Comparison of ENCODE assay signal across 9 mouse cellular contexts in genomic region chr10:98333411-98334067, GRCm38 (mm10).
DNase-seq lines count a peak whose midpoint lies in the region; ATAC-seq and TF ChIP-seq lines count a peak whose summit lies in the region.
"Had no signal": no experiment of that assay in that cellular context is flagged by ENCODE, and none has a peak within 500 bp of the region (broad histone marks: within the 10 kb centered on the region; RNA-seq: fewer than 3 reads in every experiment).

No protein-coding gene starts in this region.

- no peak overlapping the region for H3K9ac ChIP-seq in liver, postnatal 0 days (replicated peaks)
- H3K9ac ChIP-seq: liver, embryonic 14.5 days had no signal

- H3K27ac ChIP-seq in liver, postnatal 0 days (ENCODE audit: low read depth), result no peak overlapping the region
- H3K27ac ChIP-seq in thymus, adult 2 months (ENCODE audit: control insufficient read depth, insufficient read depth, low read length), result no peak overlapping the region
- H3K27ac ChIP-seq: liver, embryonic 14.5 days had no signal

- ATAC-seq in liver, postnatal 0 days, result no peak

- 63% methylated on average over 6 of the region's 6 CpGs for WGBS in liver, postnatal 0 days (ENCODE audit: insufficient replicate concordance)
- WGBS in thymus, adult 2 months, result 82% methylated on average over 6 of the region's 6 CpGs

- no peak for TF ChIP-seq CTCF in liver, postnatal 0 days (IDR thresholded peaks at IDR 0.05; ENCODE audit: low read depth)
- TF ChIP-seq CTCF in thymus, adult 2 months (IDR thresholded peaks at IDR 0.05; ENCODE audit: borderline replicate concordance, control insufficient read depth, extremely low read depth, insufficient read depth, low read length, poor library complexity), result no peak

- H3K36me3 ChIP-seq in liver, postnatal 0 days (replicated peaks; ENCODE audit: insufficient read depth, low read length), result no peaks in the 10 kb centered on the region
- H3K36me3 ChIP-seq in thymus, adult 2 months (ENCODE audit: control insufficient read depth, insufficient read depth, low read length), result no peaks in the 10 kb centered on the region

- no peak for TF ChIP-seq POLR2A in thymus, adult 2 months (IDR thresholded peaks at IDR 0.05; ENCODE audit: control insufficient read depth, extremely low read depth, insufficient read depth, low read length, poor library complexity)

- no peak overlapping the region for H3K4me2 ChIP-seq in liver, postnatal 0 days (ENCODE audit: low read depth, low read length)

- no peaks in the 10 kb centered on the region for H3K4me1 ChIP-seq in liver, postnatal 0 days (ENCODE audit: insufficient read depth)
- H3K4me1 ChIP-seq in thymus, adult 2 months (replicated peaks; ENCODE audit: control insufficient read depth, insufficient read depth, low read length), result no peaks in the 10 kb centered on the region

- no peak overlapping the region for H3K4me3 ChIP-seq in liver, postnatal 0 days (ENCODE audit: low read depth, low read length)
- H3K4me3 ChIP-seq in thymus, adult 2 months (ENCODE audit: control insufficient read depth, insufficient read depth, low read length), result no peak overlapping the region

- DNase-seq in adrenal gland, postnatal 25 days, result peak; percentile 2
- DNase-seq in adrenal gland, adult (ENCODE audit: inconsistent age in 2 of 2, low spot score in 1 of 2), result no peak
- peak; percentile 8 for DNase-seq in urinary bladder, postnatal 25 days (ENCODE audit: low spot score)
- DNase-seq in urinary bladder, adult 2 months (ENCODE audit: low spot score), result no peak
- DNase-seq in heart, adult 9 months (ENCODE audit: low spot score in 2 of 2), result peak; percentile 34 to 51
- no peak for DNase-seq in left cerebral cortex, adult 8-10 months (ENCODE audit: low spot score in 2 of 2)
- DNase-seq in liver, postnatal 0 days, result no peak
- no peak for DNase-seq in thymus, adult 2 months

- TF ChIP-seq EP300 in liver, postnatal 0 days (IDR thresholded peaks at IDR 0.05; ENCODE audit: low read depth), result no peak

- no peaks in the 10 kb centered on the region for H3K9me3 ChIP-seq in liver, postnatal 0 days (ENCODE audit: low read length)

- no peaks in the 10 kb centered on the region for H3K27me3 ChIP-seq in liver, postnatal 0 days (ENCODE audit: insufficient read depth, low read length)
- H3K27me3 ChIP-seq in thymus, adult 2 months (ENCODE audit: control insufficient read depth, insufficient read depth, low read length), result no peaks in the 10 kb centered on the region

Comparison
In these comparisons a context has a peak if more than half of its experiments do, and no peak if none do; other contexts are left out.
1. DNase-seq: peak in adrenal gland, postnatal 25 days (single experiment), urinary bladder, postnatal 25 days (single experiment) and heart, adult 9 months (2 of 2); none in adrenal gland, adult (0 of 2), urinary bladder, adult 2 months (single experiment), left cerebral cortex, adult 8-10 months (0 of 2), liver, postnatal 0 days (single experiment) and thymus, adult 2 months (single experiment).